Mouse (Mus musculus) megakaryocyte, embryonic 14.5 days (primary cell): Measurements from ENCODE around the gene Tmem266.

Experiments
- FLI1 ChIP-seq: IDR thresholded peaks from 2 replicates; pipeline ENCODE4 v1.6.1; 2012; ENCODE audit warnings: low read length, inconsistent platforms, mixed read lengths
- GATA1 ChIP-seq: IDR thresholded peaks from 3 replicates; pipeline ENCODE4 v1.6.1; 2012; ENCODE audit warnings: mixed read lengths, low read length, inconsistent platforms, borderline replicate concordance

DNA sequence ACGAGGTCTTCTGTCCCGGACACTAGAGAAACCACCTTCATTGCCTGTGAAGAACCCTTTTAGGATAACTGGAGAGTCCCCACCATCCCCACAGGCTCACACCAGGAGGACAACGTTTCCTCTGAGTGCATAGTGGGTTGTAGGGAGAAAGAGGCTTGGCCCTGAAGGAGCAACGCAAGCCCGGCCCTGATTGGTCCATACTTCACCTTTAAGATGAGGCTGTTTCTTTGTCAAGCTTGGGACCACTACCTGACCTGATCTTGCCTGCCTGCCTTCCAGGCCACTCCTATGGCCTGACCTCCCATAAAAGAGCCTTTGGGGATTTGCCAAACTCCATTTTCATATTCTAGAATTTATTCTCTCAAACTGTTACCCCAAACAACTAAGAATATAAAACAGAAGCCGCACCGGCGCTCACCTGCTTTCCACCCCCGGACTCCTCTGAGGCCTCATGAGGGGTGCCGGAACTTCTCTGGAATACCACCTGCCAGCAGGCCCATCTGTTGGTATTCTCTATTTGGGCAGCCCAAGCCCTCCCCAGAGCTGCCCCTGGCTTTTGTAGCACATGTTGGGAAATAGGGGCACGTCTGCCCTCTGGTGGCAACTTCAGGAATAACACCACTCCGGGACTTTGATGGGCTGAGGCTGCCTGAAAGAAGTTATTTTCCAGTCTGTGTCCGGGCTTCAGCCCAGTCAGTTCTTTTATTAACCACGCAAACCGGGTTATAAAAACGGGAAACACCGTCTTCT, 65.4 kb downstream of the Tmem266 start:
- TF ChIP-seq GATA1 (no peak), FLI1 (no peak)
